In genomic region chr17:45549617-45550181, GRCm38 (mm10) we compare ENCODE assay signal across 8 mouse cellular contexts. TPM values are rescaled to one million over a fixed set of nuclear protein-coding genes. Genes with fewer than 3 reads are reported as not detected.
DNase-seq lines count a peak whose midpoint lies in the region; ATAC-seq and TF ChIP-seq lines count a peak whose summit lies in the region.

TSS of gene Tmem151b (minus strand) at chr17:45549677.

- H3K4me2 ChIP-seq in kidney, embryonic 15.5 days, result peak within 1 kb of the TSS; percentile 83
- H3K4me2 ChIP-seq in forebrain, embryonic 11.5 days (ENCODE audit: low read depth, low read length, severe bottlenecking), result peak within 1 kb of the TSS; percentile 80
- peak within 1 kb of the TSS; percentile 57 for H3K4me2 ChIP-seq in myocyte (ENCODE audit: low read depth)

- ATAC-seq in kidney, embryonic 15.5 days (replicated peaks; ENCODE audit: low FRiP score), result peak; percentile 27; the same call in 1 of the 2 replicates
- ATAC-seq in forebrain, embryonic 11.5 days (replicated peaks; ENCODE audit: low FRiP score), result peak; percentile 45
- no peak for ATAC-seq in megakaryocyte progenitor cell, adult 5-6 weeks (replicated peaks; ENCODE audit: poor library complexity)

- no peak within 1 kb of the TSS for H3ac ChIP-seq in myocyte (ENCODE audit: control insufficient read depth, insufficient read length)

- no peaks in the 10 kb centered on the region for H3K79me2 ChIP-seq in myocyte (ENCODE audit: control insufficient read depth, insufficient read depth)

- peaks cover 28% of the 10 kb centered on the region for H3K4me1 ChIP-seq in kidney, embryonic 15.5 days
- H3K4me1 ChIP-seq in bone marrow macrophage, adult 2 months (ENCODE audit: control insufficient read depth, insufficient read depth, low read length), result peaks cover 9% of the 10 kb centered on the region
- peaks cover 14% of the 10 kb centered on the region for H3K4me1 ChIP-seq in forebrain, embryonic 11.5 days (replicated peaks; ENCODE audit: control insufficient read depth, insufficient read depth, low read length)

- no peak for TF ChIP-seq POLR2A in bone marrow macrophage, adult 2 months (IDR thresholded peaks at IDR 0.05; ENCODE audit: borderline replicate concordance, low read depth, low read length)
- no peak for TF ChIP-seq POLR2A in myocyte (IDR thresholded peaks at IDR 0.05; ENCODE audit: insufficient read length, low read depth)

- no peak for TF ChIP-seq CTCF in bone marrow macrophage, adult 2 months (IDR thresholded peaks at IDR 0.05; ENCODE audit: low read depth, low read length)

- H3K4me3 ChIP-seq in kidney, embryonic 15.5 days (replicated peaks), result peak within 1 kb of the TSS; percentile 57
- H3K4me3 ChIP-seq in bone marrow macrophage, adult 2 months (ENCODE audit: insufficient read depth, low read length), result 0 out of 2 replicates have a peak within 1 kb of the TSS, but pooled peaks have one; percentile 4
- peak within 1 kb of the TSS; percentile 90 for H3K4me3 ChIP-seq in forebrain, embryonic 11.5 days (ENCODE audit: low read depth, low read length)
- H3K4me3 ChIP-seq in myocyte, result no peak within 1 kb of the TSS

- DNase-seq in kidney, adult 9 months, result no peak
- DNase-seq in forebrain, embryonic 11.5 days (ENCODE audit: low spot score), result peak; percentile 91
- peak in 1 of 2 experiments; percentile 63 for DNase-seq in layer of hippocampus, postnatal 25 days (ENCODE audit: extremely low spot score in 1 of 2, low spot score in 1 of 2)
- DNase-seq in urinary bladder, postnatal 25 days (ENCODE audit: low spot score), result no peak

- peaks cover 70% of the 10 kb centered on the region for H3K27me3 ChIP-seq in kidney, embryonic 15.5 days
- peaks cover 31% of the 10 kb centered on the region for H3K27me3 ChIP-seq in forebrain, embryonic 11.5 days (ENCODE audit: control insufficient read depth, insufficient read depth, low read length)
- peaks cover 45% of the 10 kb centered on the region for H3K27me3 ChIP-seq in myocyte (ENCODE audit: control insufficient read depth, insufficient read depth, insufficient read length)

- no peaks in the 10 kb centered on the region for H3K36me3 ChIP-seq in kidney, embryonic 15.5 days
- no peaks in the 10 kb centered on the region for H3K36me3 ChIP-seq in forebrain, embryonic 11.5 days (ENCODE audit: control insufficient read depth, insufficient read depth, low read length)
- no peaks in the 10 kb centered on the region for H3K36me3 ChIP-seq in myocyte (ENCODE audit: control insufficient read depth, insufficient read depth)

- 2% methylated on average over 19 of the region's 29 CpGs for WGBS in kidney, embryonic 15.5 days
- WGBS in forebrain, embryonic 11.5 days, result under 1% methylated on average over 12 of the region's 29 CpGs

- H3K27ac ChIP-seq in kidney, embryonic 15.5 days, result no peak within 1 kb of the TSS; the same call in 1 of the 2 replicates
- no peak within 1 kb of the TSS for H3K27ac ChIP-seq in bone marrow macrophage, adult 2 months (ENCODE audit: insufficient read depth, low read depth, low read length)
- H3K27ac ChIP-seq in forebrain, embryonic 11.5 days (ENCODE audit: low read depth, low read length), result peak within 1 kb of the TSS; percentile 85

- peak within 1 kb of the TSS; percentile 61 for H3K9ac ChIP-seq in kidney, embryonic 15.5 days
- peak within 1 kb of the TSS; percentile 96 for H3K9ac ChIP-seq in forebrain, embryonic 11.5 days (ENCODE audit: low read length)

- H3K9me3 ChIP-seq in kidney, embryonic 15.5 days (replicated peaks), result no peaks in the 10 kb centered on the region
- H3K9me3 ChIP-seq in forebrain, embryonic 11.5 days (ENCODE audit: control insufficient read depth, low read length), result no peaks in the 10 kb centered on the region

TF ChIP-seq in myocyte, 11 proteins besides CTCF, POLR2A, EP300 and RAD21:
- TF ChIP-seq POLR2AphosphoS2 (IDR thresholded peaks at IDR 0.05; ENCODE audit: insufficient read length, low read depth) (no peak), MAX (IDR thresholded peaks at IDR 0.05; ENCODE audit: low read depth) (no peak), SRF (IDR thresholded peaks at IDR 0.05; ENCODE audit: control insufficient read depth, insufficient read length, low read depth) (no peak), CEBPB (IDR thresholded peaks at IDR 0.05; ENCODE audit: insufficient read depth, poor library complexity, severe bottlenecking) (no peak), E2F4 (IDR thresholded peaks at IDR 0.05; ENCODE audit: insufficient read depth) (no peak), USF1 (IDR thresholded peaks at IDR 0.05; ENCODE audit: low read depth) (no peak), MYOG (IDR thresholded peaks at IDR 0.05; ENCODE audit: control insufficient read depth in 1 of 3, insufficient read depth in 1 of 3, insufficient read length in 2 of 3, low read depth in 2 of 3) (no peak), TCF12 (IDR thresholded peaks at IDR 0.05; ENCODE audit: insufficient read depth, poor library complexity, severe bottlenecking) (no peak), MYOD1 (IDR thresholded peaks at IDR 0.05; ENCODE audit: control insufficient read depth in 1 of 3, insufficient read length in 2 of 3, low read depth in 2 of 3) (no peak), TCF3 (IDR thresholded peaks at IDR 0.05; ENCODE audit: insufficient read length, low read depth) (no peak), REST (IDR thresholded peaks at IDR 0.05; ENCODE audit: insufficient read depth, insufficient read length) (no peak)

RNA-seq across cellular contexts. Expression of gene Tmem151b, which starts in this region (rescaled TPM):
- 3.1 and 3.4 TPM in 2 replicates for polyA plus RNA-seq in kidney, embryonic 15.5 days (2015; fragmentation: Nextera tagmentation; extraction: Ambion mirVana)
- polyA plus RNA-seq in bone marrow macrophage, adult 2 months (2012; ENCODE audit: insufficient read depth, insufficient read length, missing spikeins), result not detected in 2 replicates
- polyA plus RNA-seq in forebrain, embryonic 11.5 days (2014; fragmentation: Nextera tagmentation; extraction: Ambion mirVana), result 8.2 and 9.1 TPM in 2 replicates
- 100 to 1,000 TPM; 113 to 114 TPM for total RNA-seq in layer of hippocampus, postnatal 25 days (2021)
- 0.30 TPM for polyA plus RNA-seq in myocyte (2012; fragmentation: generic; extraction: Trizol)
- total RNA-seq in megakaryocyte progenitor cell, adult 5-6 weeks (2015), result 0.12 TPM in 1 of 2 replicates, not detected in the other
- total RNA-seq in megakaryocyte progenitor cell, adult 5-6 weeks (2017), result 0.12 TPM in 1 of 2 replicates, not detected in the other

Comparison
In these comparisons a context has a peak if more than half of its experiments do, and no peak if none do; other contexts are left out.
1. RNA of gene Tmem151b (total RNA-seq): 113 to 114 TPM in layer of hippocampus, postnatal 25 days; 0.12 TPM in megakaryocyte progenitor cell, adult 5-6 weeks; every median in the first group is over 100 times any median in the second.
2. Peak in every context shown above with its lines, with median percentiles within 50 percentile points of each other: H3K4me2 ChIP-seq.